Mouse (Mus musculus) liver, embryonic 13.5 days (tissue): Measurements from ENCODE around the gene Ncaph2. TPM values are rescaled to one million over a fixed set of nuclear protein-coding genes. Genes with fewer than 3 reads are reported as not detected.

Experiments used
- ATAC-seq: fragments of 200-750 bp; cut with Nextera tagmentation; 2 replicates; pipeline ENCODE4 v1.8.0; 2017; ENCODE audit warnings: low read depth, mild to moderate bottlenecking, moderate number of reproducible peaks, moderate library complexity
- DNase-seq: peaks from one replicate; pipeline ENCODE4 v3.0.0; 2022
- H3K27ac ChIP-seq: fragments of 300-500 bp; sonication (generic); 2 replicates; pipeline ENCODE4 v1.5.1; 2015; ENCODE audit warnings: moderate library complexity, mild to moderate bottlenecking, inconsistent platforms
- H3K27me3 ChIP-seq: fragments of 300-500 bp; sonication (generic); 2 replicates; pipeline ENCODE4 v1.6.1; 2015; ENCODE audit warnings: mild to moderate bottlenecking, inconsistent platforms
- H3K36me3 ChIP-seq: fragments of 300-500 bp; sonication (generic); 2 replicates; pipeline ENCODE4 v1.6.1; 2015; ENCODE audit warnings: mild to moderate bottlenecking, inconsistent platforms
- H3K4me1 ChIP-seq: fragments of 300-500 bp; sonication (generic); replicated peaks from 2 replicates; pipeline ENCODE4 v1.6.1; 2015; ENCODE audit warnings: inconsistent platforms
- H3K4me2 ChIP-seq: fragments of 300-500 bp; sonication (generic); 2 replicates; pipeline ENCODE4 v1.6.1; 2015; ENCODE audit warnings: inconsistent platforms, mild to moderate bottlenecking, moderate library complexity
- H3K4me3 ChIP-seq: fragments of 300-500 bp; sonication (generic); replicated peaks from 2 replicates; pipeline ENCODE4 v1.5.1; 2015; ENCODE audit warnings: mild to moderate bottlenecking, inconsistent platforms
- H3K9ac ChIP-seq: fragments of 300-500 bp; sonication (generic); 2 replicates; pipeline ENCODE4 v1.6.1; 2015; ENCODE audit warnings: mild to moderate bottlenecking, inconsistent platforms
- H3K9me3 ChIP-seq: fragments of 300-500 bp; sonication (generic); replicated peaks from 2 replicates; pipeline ENCODE4 v1.6.1; 2016; ENCODE audit warnings: inconsistent platforms
- WGBS: fragments of 180-500 bp; shearing (Covaris S2); methylation state at CpG from one replicate; pipeline ENCODE4 v1.1.7; 2015; ENCODE audit not compliant: insufficient replicate concordance; 5-methylcytosine and 5-hydroxymethylcytosine counted together
- polyA plus RNA-seq: library from polyadenylated mRNA; unstranded; fragments of >200 nt; fragmentation: Nextera tagmentation; extraction: Ambion mirVana; gene quantifications from 2 replicates; pipeline ENCODE4 v1.2.1, GENCODE M21; 2015

Ncaph2 gene
- polyA plus RNA-seq, 1 experiment from 2014 or later, result 114 TPM

DNA sequence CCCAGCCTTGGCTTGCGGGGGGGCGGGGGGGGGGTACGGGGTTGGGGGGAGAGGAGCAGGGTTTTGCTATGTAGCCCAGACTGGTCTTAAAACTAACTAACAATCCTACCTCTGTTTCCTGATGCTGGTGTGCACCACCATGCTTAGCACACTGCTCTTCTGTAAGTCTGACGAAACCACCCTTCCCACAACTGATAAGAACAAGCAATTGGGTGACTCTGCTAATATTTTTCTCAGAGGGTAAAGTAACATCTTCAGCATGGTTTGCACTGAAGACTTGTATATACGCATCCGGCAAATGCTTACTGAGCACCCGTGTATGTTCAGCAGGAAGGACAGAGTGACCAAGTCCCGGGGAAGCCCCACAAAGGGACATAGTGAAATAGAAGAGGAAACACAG, 34.3 kb upstream of the Ncaph2 start:
- Histone ChIP-seq H3K27me3 (peaks cover 23% of the 10 kb centered on the region), H3K4me3 (no peak overlapping the region), H3K36me3 (no peaks in the 10 kb centered on the region), H3K4me1 (peaks cover 31% of the 10 kb centered on the region), H3K9me3 (no peaks in the 10 kb centered on the region), H3K4me2 (peak overlapping the region; percentile 19; the same call in 1 of the 2 replicates), H3K27ac (no peak overlapping the region), H3K9ac (no peak overlapping the region)
- 23% methylated on average over 8 of the region's 8 CpGs for WGBS
- DNase-seq (no peak), ATAC-seq (peak; percentile 61; the same call in 1 of the 2 replicates)

DNA sequence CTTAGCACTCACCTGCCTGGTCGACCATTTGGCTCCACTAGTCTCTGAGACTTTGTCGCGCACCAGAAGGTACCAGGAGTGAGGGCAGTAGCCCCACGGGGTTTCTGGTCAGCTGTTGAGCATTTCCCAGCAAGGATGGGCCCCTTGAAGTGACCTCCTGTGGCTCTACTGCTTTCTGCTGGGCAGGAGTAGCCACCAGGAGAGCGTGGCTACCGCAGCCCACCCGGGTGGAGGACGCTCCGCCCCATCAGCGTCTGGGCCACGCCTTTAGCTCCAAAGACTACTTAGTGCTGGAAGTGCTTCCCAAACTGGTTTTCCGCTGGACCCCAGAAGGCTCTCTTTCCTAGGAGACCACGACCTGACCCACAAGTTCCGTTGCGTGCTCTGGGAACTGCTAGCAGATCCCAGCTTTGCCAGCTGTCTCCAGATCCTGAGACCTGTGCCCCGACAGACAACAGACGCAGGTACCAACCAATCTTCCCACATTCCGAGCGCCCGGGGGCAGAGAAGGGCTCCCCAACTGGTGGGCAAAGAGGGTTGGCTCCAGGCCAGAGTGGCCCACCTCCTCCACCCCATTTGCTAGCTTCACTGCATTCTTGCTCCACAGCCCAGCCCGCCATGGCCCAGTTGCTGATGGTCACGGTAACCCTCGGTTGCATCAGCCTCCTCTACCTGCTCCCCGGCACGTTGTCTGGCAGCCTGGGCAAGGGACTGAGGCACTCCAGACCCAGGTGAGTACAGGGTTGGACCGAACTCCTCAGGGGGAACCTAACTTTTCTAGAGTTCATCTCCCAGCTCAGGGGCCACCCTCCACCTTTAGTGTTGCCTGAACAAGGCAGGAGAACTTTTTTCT, 32.6 kb upstream of the Ncaph2 start, which contains the start of gene Adm2:
Gene Adm2, plus strand, starts transcription at position 51 of the 853 bp plus-strand sequence.
- ATAC-seq (peak; percentile 37; the same call in 1 of the 2 replicates), DNase-seq (peak; percentile 28)
- Histone ChIP-seq H3K4me3 (peak within 1 kb of the TSS; percentile 56), H3K27me3 (peaks cover 23% of the 10 kb centered on the region), H3K36me3 (no peaks in the 10 kb centered on the region), H3K9ac (peak within 1 kb of the TSS; percentile 69), H3K4me1 (peaks cover 31% of the 10 kb centered on the region), H3K4me2 (peak within 1 kb of the TSS; percentile 67), H3K9me3 (no peaks in the 10 kb centered on the region), H3K27ac (no peak within 1 kb of the TSS)
- WGBS, result 8% methylated on average over 26 of the region's 26 CpGs

DNA sequence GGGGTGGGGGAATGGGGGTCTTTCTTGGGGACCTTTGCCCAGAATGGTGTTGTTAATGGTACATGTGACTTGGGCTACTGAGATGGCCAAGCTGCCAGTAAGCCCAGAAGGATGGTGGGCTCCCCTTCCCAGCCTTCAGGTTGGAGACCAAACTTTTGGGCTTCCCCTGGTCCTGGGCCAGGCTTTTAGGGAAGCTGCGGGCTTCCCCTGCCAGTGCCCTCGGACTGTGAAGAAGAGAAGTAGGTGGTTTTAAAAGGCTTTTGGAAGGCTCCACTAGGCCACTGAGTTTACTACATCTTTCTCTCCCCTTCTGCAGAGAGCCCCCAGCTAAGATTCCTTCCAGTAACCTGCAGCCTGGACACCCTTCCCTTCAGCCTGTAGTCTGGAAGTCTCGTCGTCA, 31.9 kb upstream of the Ncaph2 start:
- no peaks in the 10 kb centered on the region for H3K9me3 ChIP-seq
- DNase-seq (no peak), ATAC-seq (no peak)
- H3K4me3 ChIP-seq, result peak overlapping the region; percentile 56
- H3K9ac ChIP-seq, result peak overlapping the region; percentile 69
- H3K36me3 ChIP-seq, result no peaks in the 10 kb centered on the region
- WGBS, result 77% methylated on average over 4 of the region's 4 CpGs
- H3K27ac ChIP-seq, result no peak overlapping the region
- H3K4me1 ChIP-seq, result peaks cover 31% of the 10 kb centered on the region
- H3K27me3 ChIP-seq, result peaks cover 26% of the 10 kb centered on the region
- H3K4me2 ChIP-seq, result peak overlapping the region; percentile 67

DNA sequence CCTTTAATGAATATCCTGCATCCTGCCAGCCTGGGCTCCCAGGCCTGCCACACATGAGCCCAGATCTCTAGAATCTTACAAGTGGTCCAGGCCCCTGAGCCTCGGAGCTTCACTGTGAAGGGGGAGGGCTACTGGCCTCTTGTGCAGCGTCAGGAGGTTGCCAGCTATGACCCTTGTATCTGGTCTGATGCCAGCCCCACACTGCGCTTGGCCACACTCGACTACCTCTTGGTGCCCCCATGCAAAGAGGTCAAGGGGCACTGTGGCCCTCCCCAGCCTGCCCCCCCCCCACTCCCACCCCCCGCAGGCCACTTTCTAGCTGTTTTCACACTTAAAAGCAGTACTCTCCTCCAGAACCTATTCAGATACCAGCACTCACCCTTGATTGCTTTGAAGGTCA, 29.1 kb upstream of the Ncaph2 start:
- DNase-seq (no peak), ATAC-seq (no peak)
- 70% methylated on average over 5 of the region's 5 CpGs for WGBS
- Histone ChIP-seq H3K4me2 (no peak overlapping the region), H3K36me3 (no peaks in the 10 kb centered on the region), H3K27ac (no peak overlapping the region), H3K9ac (no peak overlapping the region), H3K4me1 (peaks cover 20% of the 10 kb centered on the region), H3K4me3 (no peak overlapping the region), H3K27me3 (peaks cover 26% of the 10 kb centered on the region), H3K9me3 (no peaks in the 10 kb centered on the region)

DNA sequence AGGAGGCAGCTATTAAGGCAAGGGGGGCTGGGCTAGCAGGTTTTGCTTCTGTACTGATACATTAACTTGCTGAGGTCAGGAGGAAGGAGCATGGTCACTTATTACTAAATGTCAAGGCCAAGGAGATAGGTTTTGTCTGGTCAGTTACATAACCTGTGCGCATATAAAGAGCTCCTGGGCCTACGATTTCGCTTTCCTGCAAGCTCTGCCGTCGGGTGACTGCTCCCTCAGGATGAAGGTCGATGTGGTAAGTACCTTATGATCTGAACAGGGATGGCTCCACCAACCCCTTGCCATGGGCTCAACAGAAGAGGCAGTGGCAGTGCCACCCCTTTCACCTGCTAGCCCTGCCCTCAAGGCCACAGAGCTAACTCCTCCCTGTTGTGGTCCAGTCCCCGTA, 21.2 kb upstream of the Ncaph2 start, which contains the start of gene Miox:
Gene Miox, plus strand, starts transcription at position 128 of the 400 bp plus-strand sequence.
- Histone ChIP-seq H3K27me3 (0 out of 2 replicates have a peak, but pooled peaks cover 5% of the 10 kb centered on the region), H3K36me3 (no peaks in the 10 kb centered on the region), H3K4me1 (0 out of 2 replicates have a peak, but pooled peaks cover 4% of the 10 kb centered on the region), H3K4me3 (no peak within 1 kb of the TSS), H3K4me2 (no peak within 1 kb of the TSS), H3K9me3 (no peaks in the 10 kb centered on the region), H3K9ac (no peak within 1 kb of the TSS), H3K27ac (no peak within 1 kb of the TSS)
- WGBS, result 76% methylated on average over 7 of the region's 7 CpGs
- no peak for DNase-seq
- ATAC-seq, result no peak

DNA sequence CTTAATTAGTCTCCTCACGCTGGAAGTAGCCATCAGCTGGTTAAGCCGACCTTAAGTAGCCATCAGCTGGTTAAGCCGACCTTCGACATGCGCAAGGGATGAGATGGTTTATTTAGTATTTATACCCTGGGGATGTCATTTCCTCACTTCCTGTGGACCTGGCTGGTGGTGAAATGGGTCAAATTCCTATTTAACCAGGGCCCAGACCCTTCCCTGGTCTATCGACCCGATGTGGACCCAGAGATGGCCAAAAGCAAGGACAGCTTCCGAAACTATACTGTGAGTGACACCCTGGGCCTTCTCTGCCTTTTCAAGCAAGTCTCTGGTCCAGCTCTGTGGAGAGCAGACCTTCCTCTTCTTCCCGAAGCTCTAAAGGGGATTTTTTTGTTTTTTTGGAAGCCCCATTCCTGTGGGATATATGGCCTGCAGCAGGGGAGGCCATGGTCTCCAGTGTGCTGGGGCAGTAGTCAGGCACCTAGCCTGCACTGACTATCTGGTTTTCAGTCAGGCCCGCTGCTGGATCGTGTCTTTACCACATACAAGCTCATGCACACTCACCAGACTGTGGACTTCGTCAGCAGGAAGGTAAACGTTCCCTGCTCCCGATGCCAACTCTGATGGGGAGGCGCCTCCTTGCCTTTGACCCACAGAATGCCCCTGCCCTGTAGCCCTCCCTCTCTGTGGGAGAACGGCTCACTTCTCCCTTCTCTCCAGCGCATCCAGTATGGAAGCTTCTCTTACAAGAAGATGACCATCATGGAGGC, 20.6 kb upstream of the Ncaph2 start:
- no peaks in the 10 kb centered on the region for H3K36me3 ChIP-seq
- no peak overlapping the region for H3K4me3 ChIP-seq
- no peak for DNase-seq
- 0 out of 2 replicates have a peak overlapping the region, but pooled peaks have one; percentile 10 for H3K4me2 ChIP-seq
- H3K9me3 ChIP-seq, result no peaks in the 10 kb centered on the region
- H3K4me1 ChIP-seq, result 0 out of 2 replicates have a peak, but pooled peaks cover 4% of the 10 kb centered on the region
- H3K27ac ChIP-seq, result no peak overlapping the region
- WGBS, result 73% methylated on average over 17 of the region's 17 CpGs
- H3K27me3 ChIP-seq, result 0 out of 2 replicates have a peak, but pooled peaks cover 5% of the 10 kb centered on the region
- no peak overlapping the region for H3K9ac ChIP-seq
- peak; percentile 36 for ATAC-seq

DNA sequence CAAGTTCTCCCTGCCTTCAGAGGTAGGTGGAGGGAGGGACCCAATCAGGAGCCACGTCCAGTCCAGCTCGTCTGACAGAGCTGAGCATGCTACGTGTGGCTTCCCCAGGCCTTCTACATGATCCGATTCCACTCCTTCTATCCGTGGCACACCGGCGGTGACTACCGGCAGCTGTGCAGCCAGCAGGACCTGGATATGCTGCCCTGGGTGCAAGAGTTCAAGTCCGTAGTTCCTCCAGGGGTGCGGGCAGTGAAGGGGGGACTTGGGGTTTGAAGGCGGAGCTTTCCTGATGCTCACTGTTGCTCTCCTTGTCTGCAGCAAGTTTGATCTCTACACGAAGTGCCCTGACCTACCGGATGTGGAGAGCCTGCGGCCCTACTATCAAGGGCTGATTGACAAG, 19.1 kb upstream of the Ncaph2 start:
- 72% methylated on average over 14 of the region's 14 CpGs for WGBS
- Histone ChIP-seq H3K4me3 (no peak overlapping the region), H3K4me2 (no peak overlapping the region), H3K9ac (no peak overlapping the region), H3K27ac (no peak overlapping the region), H3K4me1 (0 out of 2 replicates have a peak, but pooled peaks cover 4% of the 10 kb centered on the region), H3K9me3 (no peaks in the 10 kb centered on the region), H3K27me3 (0 out of 2 replicates have a peak, but pooled peaks cover 5% of the 10 kb centered on the region), H3K36me3 (no peaks in the 10 kb centered on the region)
- ATAC-seq, result no peak
- no peak for DNase-seq

DNA sequence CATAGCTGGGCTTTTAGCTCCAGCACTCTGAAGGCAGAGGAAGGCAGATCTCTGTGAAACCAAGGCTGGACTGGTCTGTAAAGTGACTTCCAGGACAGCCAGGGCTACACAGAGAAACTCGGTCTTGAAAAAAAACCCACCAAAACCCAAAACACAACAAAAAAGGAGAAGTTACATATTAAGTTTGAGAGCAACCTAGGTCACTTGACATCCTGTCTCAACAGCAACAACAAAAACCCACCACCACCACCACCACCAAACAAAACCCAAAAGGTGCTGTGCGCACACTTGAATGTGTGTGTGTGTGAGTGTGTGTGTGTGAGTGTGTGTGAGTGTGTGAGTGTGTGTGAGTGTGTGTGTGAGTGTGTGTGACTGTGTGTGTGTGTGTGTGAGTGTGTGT, 15.8 kb upstream of the Ncaph2 start:
- 37% methylated on average over 2 of the region's 2 CpGs for WGBS

DNA sequence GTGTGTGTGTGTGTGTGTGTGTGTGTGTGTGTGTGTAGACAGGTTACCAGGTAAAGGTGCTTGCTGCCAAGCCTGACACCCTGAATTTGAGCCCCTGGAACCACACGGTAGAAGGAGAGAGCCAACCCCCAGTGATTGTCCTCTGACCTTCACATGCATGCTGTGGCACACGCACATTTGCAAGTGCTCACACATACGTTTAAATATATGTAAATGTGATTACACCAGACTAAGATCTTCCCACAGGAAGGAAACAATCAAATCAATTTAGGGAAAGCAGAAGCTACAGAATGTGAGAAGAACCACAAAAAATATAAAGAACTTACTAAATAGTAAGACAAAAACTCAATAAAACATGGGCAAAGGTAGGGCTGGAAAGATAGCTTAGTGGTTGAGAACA, 15.4 kb upstream of the Ncaph2 start:
- H3K27ac ChIP-seq, result no peak overlapping the region
- H3K9me3 ChIP-seq, result no peaks in the 10 kb centered on the region
- ATAC-seq (no peak), DNase-seq (no peak)
- no peaks in the 10 kb centered on the region for H3K36me3 ChIP-seq
- H3K27me3 ChIP-seq, result 0 out of 2 replicates have a peak, but pooled peaks cover 5% of the 10 kb centered on the region
- 0 out of 2 replicates have a peak, but pooled peaks cover 4% of the 10 kb centered on the region for H3K4me1 ChIP-seq
- H3K9ac ChIP-seq, result no peak overlapping the region
- H3K4me3 ChIP-seq, result no peak overlapping the region
- H3K4me2 ChIP-seq, result no peak overlapping the region
- 42% methylated on average over 3 of the region's 3 CpGs for WGBS

More for the DNA sequence above, 15.8 kb upstream of the Ncaph2 start:
- Histone ChIP-seq H3K27ac (no peak overlapping the region), H3K36me3 (no peaks in the 10 kb centered on the region), H3K4me1 (0 out of 2 replicates have a peak, but pooled peaks cover 4% of the 10 kb centered on the region), H3K27me3 (0 out of 2 replicates have a peak, but pooled peaks cover 5% of the 10 kb centered on the region), H3K9ac (no peak overlapping the region), H3K9me3 (no peaks in the 10 kb centered on the region), H3K4me2 (no peak overlapping the region), H3K4me3 (no peak overlapping the region)
- ATAC-seq (no peak), DNase-seq (no peak)

DNA sequence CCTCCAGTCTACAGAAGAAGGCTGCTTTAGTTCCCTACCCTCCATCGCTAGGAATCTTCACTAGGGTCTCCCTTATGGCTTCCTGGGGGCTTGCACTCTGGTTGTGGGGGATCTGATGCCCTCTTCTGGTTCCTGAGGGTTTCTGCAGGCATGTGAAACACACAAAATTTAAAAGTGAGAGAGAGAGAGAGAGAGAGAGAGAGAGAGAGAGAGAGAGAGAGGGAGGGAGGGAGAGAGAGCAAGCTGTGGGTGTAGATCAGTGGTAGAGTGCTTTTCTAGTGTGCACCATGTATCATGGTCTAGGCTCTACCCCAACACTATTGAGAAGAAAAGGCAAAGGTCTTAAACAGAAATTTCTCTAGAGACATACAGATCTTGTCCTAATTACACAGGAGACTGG, 13.8 kb upstream of the Ncaph2 start:
- DNase-seq (no peak), ATAC-seq (no peak)
- Histone ChIP-seq H3K36me3 (no peaks in the 10 kb centered on the region), H3K4me3 (no peak overlapping the region), H3K27me3 (no peaks in the 10 kb centered on the region), H3K4me2 (no peak overlapping the region), H3K9me3 (no peaks in the 10 kb centered on the region), H3K4me1 (no peaks in the 10 kb centered on the region), H3K9ac (no peak overlapping the region), H3K27ac (no peak overlapping the region)
- 35% methylated on average over 1 of the region's 1 CpGs for WGBS

DNA sequence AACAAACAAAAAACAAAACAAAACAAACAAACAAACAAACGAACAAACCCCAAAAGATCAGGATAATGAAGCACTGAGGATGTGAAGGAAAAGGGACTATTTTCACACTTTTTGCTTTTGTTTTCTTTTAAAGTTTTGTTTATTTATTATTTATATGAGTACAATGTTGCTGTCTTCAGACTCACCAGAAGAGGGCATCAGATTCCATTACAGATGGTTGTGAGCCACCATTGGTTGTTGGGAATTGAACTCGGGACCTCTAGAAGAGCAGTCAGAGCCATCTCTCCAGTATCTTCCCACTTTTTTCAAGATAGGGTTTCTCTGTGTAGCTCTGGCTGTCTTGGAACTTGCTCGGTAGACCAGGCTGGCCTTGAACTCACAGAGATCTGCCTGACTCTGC, 12.2 kb upstream of the Ncaph2 start:
- Histone ChIP-seq H3K4me2 (no peak overlapping the region), H3K9ac (no peak overlapping the region), H3K9me3 (no peaks in the 10 kb centered on the region), H3K27ac (no peak overlapping the region), H3K4me1 (no peaks in the 10 kb centered on the region), H3K27me3 (no peaks in the 10 kb centered on the region), H3K4me3 (no peak overlapping the region), H3K36me3 (no peaks in the 10 kb centered on the region)
- ATAC-seq, result no peak
- WGBS, result 59% methylated on average over 3 of the region's 3 CpGs
- no peak for DNase-seq
